Mouse (Mus musculus) MEL (cell line): ENCODE measurements around the gene Tmem139. TPM values are rescaled to one million over a fixed set of nuclear protein-coding genes. Genes with fewer than 3 reads are reported as not detected.
A peak's percentile ranks its signal among the peaks of the same experiment; 100 is the strongest.

Experiments
- DNase-seq: peaks from one replicate; pipeline ENCODE4 v3.0.0; 2011; ENCODE audit warnings: low read depth, low spot score
- H3K27ac ChIP-seq: 2 replicates; pipeline ENCODE4 v1.5.1; 2012; ENCODE audit warnings: low read depth, mild to moderate bottlenecking, control low read depth, low read length, moderate library complexity; ENCODE audit not compliant: control insufficient read depth
- H3K27me3 ChIP-seq, 2 experiments: fragments of 150-350 bp in 1 of 2; sonication (generic) in 1 of 2; 2 replicates each; pipeline ENCODE4 v1.6.1; 2012; ENCODE audit warnings: low read length in 2 of 2, mild to moderate bottlenecking in 2 of 2, improper control_type of control experiment in 1 of 2, moderate library complexity in 1 of 2; ENCODE audit not compliant: insufficient read depth in 2 of 2, control insufficient read depth in 1 of 2
- H3K36me3 ChIP-seq, 2 experiments: 2 replicates each; pipeline ENCODE4 v1.6.1; 2012 to 2014; ENCODE audit warnings: low read length in 2 of 2, improper control_type of control experiment in 1 of 2, inconsistent platforms in 1 of 2, mild to moderate bottlenecking in 1 of 2; ENCODE audit not compliant: insufficient read depth in 2 of 2, control insufficient read depth in 1 of 2
- H3K4me1 ChIP-seq, 2 experiments: fragments of 150-350 bp in 1 of 2; sonication (generic) in 1 of 2; 2 replicates each; pipeline ENCODE4 v1.6.1; 2012; ENCODE audit warnings: low read length in 2 of 2, improper control_type of control experiment in 1 of 2, mild to moderate bottlenecking in 1 of 2; ENCODE audit not compliant: insufficient read depth in 2 of 2, control insufficient read depth in 1 of 2
- H3K4me3 ChIP-seq, 2 experiments: fragments of 150-350 bp in 1 of 2; sonication (generic) in 1 of 2; 2 replicates each; pipeline ENCODE4 v1.5.1; 2012; ENCODE audit warnings: low read depth in 2 of 2, low read length in 2 of 2, mild to moderate bottlenecking in 2 of 2, moderate library complexity in 2 of 2, control low read depth in 1 of 2, improper control_type of control experiment in 1 of 2; ENCODE audit not compliant: control insufficient read depth in 1 of 2, insufficient read depth in 1 of 2
- H3K79me2 ChIP-seq: 2 replicates; pipeline ENCODE4 v1.6.1; 2012; ENCODE audit warnings: mild to moderate bottlenecking, low read length, moderate library complexity; ENCODE audit not compliant: control insufficient read depth, poor library complexity, insufficient read depth
- H3K9ac ChIP-seq: 2 replicates; pipeline ENCODE4 v1.6.1; 2012; ENCODE audit warnings: low read depth, mild to moderate bottlenecking, control low read depth, low read length, moderate library complexity; ENCODE audit not compliant: control insufficient read depth, poor library complexity, severe bottlenecking
- H3K9me3 ChIP-seq: fragments of 150-350 bp; sonication (generic); replicated peaks from 2 replicates; pipeline ENCODE4 v1.6.1; 2012; ENCODE audit warnings: mild to moderate bottlenecking, low read length, improper control_type of control experiment, moderate library complexity; ENCODE audit not compliant: insufficient read depth
- ELF1 ChIP-seq: IDR thresholded peaks from 2 replicates; pipeline ENCODE4 v1.6.1; 2014; ENCODE audit warnings: low read depth, mild to moderate bottlenecking, inconsistent platforms, low read length, improper control_type of control experiment, moderate library complexity
- EP300 ChIP-seq, 2 experiments: IDR thresholded peaks; 2 replicates each; pipeline ENCODE4 v1.6.1; 2011; ENCODE audit warnings: improper control_type of control experiment in 2 of 2, low read length in 2 of 2, low read depth in 1 of 2, mild to moderate bottlenecking in 1 of 2
- ETS1 ChIP-seq: IDR thresholded peaks from 2 replicates; pipeline ENCODE4 v1.6.1; 2012; ENCODE audit warnings: low read depth, mild to moderate bottlenecking, inconsistent platforms, low read length, improper control_type of control experiment, moderate library complexity
- GATA1 ChIP-seq: IDR thresholded peaks from 2 replicates; pipeline ENCODE4 v1.6.1; 2011; ENCODE audit warnings: low read depth, low read length, improper control_type of control experiment
- HCFC1 ChIP-seq: IDR thresholded peaks from 2 replicates; pipeline ENCODE4 v1.6.1; 2012; ENCODE audit warnings: low read depth, mild to moderate bottlenecking, inconsistent platforms, low read length, improper control_type of control experiment, moderate library complexity
- JUND ChIP-seq: IDR thresholded peaks from 2 replicates; pipeline ENCODE4 v1.6.1; 2011; ENCODE audit warnings: low read depth, mild to moderate bottlenecking, improper control_type of control experiment, low read length
- KAT2A ChIP-seq: conservative IDR thresholded peaks from 2 replicates; pipeline ENCODE4 v1.6.1; 2012; ENCODE audit warnings: low read depth, low read length, improper control_type of control experiment, inconsistent platforms
- MAFK ChIP-seq: IDR thresholded peaks from 2 replicates; pipeline ENCODE4 v1.6.1; 2011; ENCODE audit warnings: low read depth, mild to moderate bottlenecking, low read length, improper control_type of control experiment, borderline replicate concordance
- MAX ChIP-seq: IDR thresholded peaks from 2 replicates; pipeline ENCODE4 v1.6.1; 2011; ENCODE audit warnings: low read length, improper control_type of control experiment
- MXI1 ChIP-seq: IDR thresholded peaks from 2 replicates; pipeline ENCODE4 v1.6.1; 2011; ENCODE audit warnings: mild to moderate bottlenecking, low read depth, low read length, improper control_type of control experiment
- MYB ChIP-seq: IDR thresholded peaks from 2 replicates; pipeline ENCODE4 v1.6.1; 2011; ENCODE audit warnings: mild to moderate bottlenecking, low read depth, low read length, improper control_type of control experiment
- MYC ChIP-seq: IDR thresholded peaks from 2 replicates; pipeline ENCODE4 v1.6.1; 2011; ENCODE audit warnings: low read depth, mild to moderate bottlenecking, low read length, improper control_type of control experiment, moderate library complexity
- POLR2A ChIP-seq, 2 experiments: IDR thresholded peaks; 2 replicates each; pipeline ENCODE4 v1.6.1; 2011 to 2012; ENCODE audit warnings: low read length in 2 of 2, mild to moderate bottlenecking in 2 of 2, control low read depth in 1 of 2, improper control_type of control experiment in 1 of 2, low read depth in 1 of 2, moderate library complexity in 1 of 2; ENCODE audit not compliant: control insufficient read depth in 1 of 2, insufficient read depth in 1 of 2, poor library complexity in 1 of 2
- RCOR1 ChIP-seq: IDR thresholded peaks from 2 replicates; pipeline ENCODE4 v1.6.1; 2012; ENCODE audit warnings: low read depth, mild to moderate bottlenecking, inconsistent platforms, low read length, improper control_type of control experiment
- SIN3A ChIP-seq: IDR thresholded peaks from 2 replicates; pipeline ENCODE4 v1.6.1; 2012; ENCODE audit warnings: low read length, improper control_type of control experiment, inconsistent platforms
- TAL1 ChIP-seq: IDR thresholded peaks from 2 replicates; pipeline ENCODE4 v1.6.1; 2012; ENCODE audit warnings: mild to moderate bottlenecking, inconsistent platforms, low read length, moderate library complexity, mixed read lengths
- TBP ChIP-seq: IDR thresholded peaks from 2 replicates; pipeline ENCODE4 v1.8.0; 2011; ENCODE audit warnings: low read depth, low read length, improper control_type of control experiment
- USF1 ChIP-seq: IDR thresholded peaks from 2 replicates; pipeline ENCODE4 v1.6.1; 2014; ENCODE audit warnings: low read depth, mild to moderate bottlenecking, inconsistent platforms, low read length, improper control_type of control experiment, moderate library complexity
- USF2 ChIP-seq, 2 experiments: IDR thresholded peaks; 2 replicates each; pipeline ENCODE4 v1.6.1; 2011 to 2012; ENCODE audit warnings: improper control_type of control experiment in 2 of 2, low read length in 2 of 2, borderline replicate concordance in 1 of 2, inconsistent platforms in 1 of 2, low read depth in 1 of 2, mild to moderate bottlenecking in 1 of 2; ENCODE audit not compliant: insufficient read depth in 1 of 2
- ZMIZ1 ChIP-seq: IDR thresholded peaks from 2 replicates; pipeline ENCODE4 v1.6.1; 2012; ENCODE audit warnings: low read depth, mild to moderate bottlenecking, inconsistent platforms, low read length, improper control_type of control experiment, moderate library complexity
- polyA plus RNA-seq, 2 experiments: library from polyadenylated mRNA; stranded (reverse) in 1 of 2; unstranded in 1 of 2; fragments of >175 nt in 1 of 2; fragments of >200 nt in 1 of 2; gene quantifications; 2 replicates each; pipeline versions ENCODE4 v1.2.1 to v1.2.4; 2012; ENCODE audit warnings: low replicate concordance in 2 of 2, low read depth in 1 of 2; ENCODE audit not compliant: insufficient read length in 2 of 2, insufficient read depth in 1 of 2, missing spikeins in 1 of 2
- total RNA-seq: library from RNA; depleted of rRNA; stranded (reverse); fragments of 300-350 nt; gene quantifications from 2 replicates; pipeline ENCODE4 v1.2.3, GENCODE M21; 2012

The Tmem139 gene
- total and polyA plus RNA-seq, 3 experiments = 0.08 TPM; not detected in 2

DNA sequence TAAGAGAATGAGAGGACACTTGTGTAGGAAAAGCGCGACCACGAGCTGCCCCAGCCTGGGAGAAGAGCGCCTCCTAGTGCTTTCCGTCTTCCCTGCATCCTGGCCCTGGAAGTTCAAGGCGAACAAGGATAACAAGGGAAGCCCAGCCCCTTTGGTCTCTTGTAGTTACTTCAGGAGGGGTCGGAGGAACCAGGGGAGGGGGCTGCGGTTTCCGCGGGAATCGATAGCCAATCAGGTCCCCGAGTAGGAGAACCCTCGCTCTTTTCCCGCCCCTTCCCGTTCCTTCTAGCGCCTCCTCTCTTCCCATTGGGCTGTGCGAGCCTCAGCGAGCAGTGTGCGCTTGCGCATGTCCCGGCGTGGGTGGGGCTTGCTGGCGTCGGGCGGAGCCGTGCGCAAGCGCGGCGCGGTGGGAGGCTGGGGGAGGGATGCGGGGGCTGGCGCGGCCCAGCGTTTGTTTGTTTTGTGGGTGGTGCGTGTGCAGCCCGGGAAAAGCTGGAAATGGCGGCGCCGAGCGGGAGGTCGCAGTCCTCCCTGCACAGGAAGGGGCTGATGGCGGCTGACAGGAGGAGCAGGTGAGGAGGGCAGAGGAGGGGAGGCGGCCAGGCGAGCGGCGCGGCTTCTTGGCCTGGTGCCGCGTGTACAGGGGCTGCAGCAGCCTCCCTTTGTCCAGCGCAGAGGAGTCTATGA is 3.0 kb downstream of the Tmem139 start, which contains the start of gene Casp2 (continued):
- peak; percentile 45 for TF ChIP-seq ELF1
- 0 out of 2 replicates have a peak, but pooled peaks have one; percentile 1 for TF ChIP-seq RCOR1
- TF ChIP-seq MAFK = no peak
- peak; percentile 74 for TF ChIP-seq MXI1
- TF ChIP-seq EP300 (IDR thresholded peaks at IDR 0.05; ENCODE audit: low read depth in 1 of 2, low read length in 2 of 2) = 0 out of 4 replicates have a peak, but pooled peaks of 1 of the 2 experiments have one; percentile 9
- TF ChIP-seq MYB = no peak
- TF ChIP-seq MYC = peak; percentile 77; the same call in 1 of the 2 replicates
- TF ChIP-seq USF2 (IDR thresholded peaks at IDR 0.05; ENCODE audit: borderline replicate concordance in 1 of 2, insufficient read depth in 1 of 2, low read depth in 1 of 2, low read length in 2 of 2) = no peak
- no peak for TF ChIP-seq ZMIZ1
- no peak for TF ChIP-seq ETS1
- TF ChIP-seq JUND = no peak
- TF ChIP-seq POLR2A (IDR thresholded peaks at IDR 0.05; ENCODE audit: control insufficient read depth in 1 of 2, insufficient read depth in 1 of 2, low read depth in 1 of 2, low read length in 2 of 2, poor library complexity in 1 of 2) = peak; percentile 55 to 70; a peak in 2 of 4 replicates

GRCm38 (mm10) chr6:42265391-42266330 is 3.9 kb downstream of the Tmem139 start:
- Histone ChIP-seq H3K79me2 (peaks cover 14% of the 10 kb centered on the region), H3K4me1 (peaks cover under 1 to 6% of the 10 kb centered on the region in 2 experiments; a peak in 3 of 4 replicates), H3K9ac (peak overlapping the region; percentile 97), H3K4me3 (peak overlapping the region; percentile 86 to 92), H3K27ac (peak overlapping the region; percentile 91), H3K9me3 (no peaks in the 10 kb centered on the region), H3K27me3 (no peaks in the 10 kb centered on the region), H3K36me3 (peaks cover 8 to 13% of the 10 kb centered on the region in 2 experiments)
- TF ChIP-seq HCFC1 = 0 out of 2 replicates have a peak, but pooled peaks have one; percentile 26
- TF ChIP-seq TAL1 = 0 out of 2 replicates have a peak, but pooled peaks have one; percentile 8
- 0 out of 2 replicates have a peak, but pooled peaks have one; percentile 23 for TF ChIP-seq KAT2A
- no peak for TF ChIP-seq MAFK
- peak; percentile 39 for TF ChIP-seq SIN3A
- TF ChIP-seq RCOR1 = peak; percentile 35
- peak; percentile 45 for TF ChIP-seq TBP
- TF ChIP-seq ELF1 = no peak
- TF ChIP-seq EP300 (IDR thresholded peaks at IDR 0.05; ENCODE audit: low read depth in 1 of 2, low read length in 2 of 2) = peak in 1 of 2 experiments; percentile 16; a peak in 2 of 4 replicates
- TF ChIP-seq MXI1 = peak; percentile 74
- peak; percentile 38; the same call in 1 of the 2 replicates for TF ChIP-seq ETS1
- TF ChIP-seq MAX = peak; percentile 40; the same call in 1 of the 2 replicates
- TF ChIP-seq USF1 = 0 out of 2 replicates have a peak, but pooled peaks have one; percentile 8
- TF ChIP-seq GATA1 = no peak
- DNase-seq = peak; percentile 79
